Mouse (Mus musculus): ENCODE measurements around the gene Ifrd2. TPM values are rescaled to one million over a fixed set of nuclear protein-coding genes. Genes with fewer than 3 reads are reported as not detected.

The Ifrd2 gene
- 14.5 and 15.7 TPM in 2 replicates for polyA plus RNA-seq (2014; fragmentation: Nextera tagmentation; extraction: Ambion mirVana)

DNA sequence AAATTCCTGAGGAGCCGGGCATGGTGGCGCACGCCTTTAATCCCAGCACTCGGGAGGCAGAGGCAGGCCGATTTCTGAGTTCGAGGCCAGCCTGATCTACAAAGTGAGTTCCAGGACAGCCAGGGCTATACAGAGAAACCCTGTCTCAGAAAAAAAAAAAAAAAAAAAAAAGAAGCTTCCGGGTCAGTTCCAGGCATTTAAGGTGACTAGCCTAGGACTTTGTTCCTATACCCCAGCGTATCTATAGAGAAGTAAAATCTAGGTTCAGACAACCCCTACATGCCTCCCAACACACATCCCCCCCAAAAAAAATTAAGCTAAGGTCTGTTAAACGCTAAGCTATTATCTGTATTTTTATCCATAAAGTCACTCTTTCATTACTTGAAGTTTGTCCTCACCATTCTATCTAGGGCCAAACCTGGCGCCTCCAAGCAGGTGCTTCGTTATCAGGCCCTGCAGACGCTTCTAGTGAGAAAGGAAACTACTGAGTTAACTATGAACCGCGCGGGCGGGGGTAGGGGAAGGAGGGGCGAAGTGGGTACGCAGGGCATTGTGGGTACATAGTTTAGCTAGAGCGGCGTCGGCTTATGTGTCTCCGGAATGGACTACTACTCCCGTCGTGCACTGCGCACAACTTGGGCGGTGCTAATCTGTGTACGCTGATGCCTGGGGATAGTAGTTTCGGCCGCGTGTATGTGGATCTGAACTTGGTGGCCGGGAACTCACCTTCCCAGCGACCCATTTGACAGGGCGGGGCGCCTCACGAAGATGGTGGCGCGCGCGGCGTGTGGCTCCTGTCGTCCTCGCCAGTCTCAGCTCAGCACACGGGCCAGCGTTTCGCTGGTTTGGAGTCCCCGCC lies at the start of gene Ifrd2:
TSS of gene Ifrd2 (plus strand) at position 669 of the 859 bp plus-strand sequence.
- Histone ChIP-seq H3K9me3 (ENCODE audit: control insufficient read depth, low read length) (no peaks in the 10 kb centered on the region), H3K4me2 (ENCODE audit: low read length) (peak within 1 kb of the TSS; percentile 89), H3K36me3 (ENCODE audit: control insufficient read depth, insufficient read depth, low read length) (peaks cover 36% of the 10 kb centered on the region), H3K4me1 (ENCODE audit: control insufficient read depth, insufficient read depth, low read length) (peaks cover 9% of the 10 kb centered on the region), H3K27ac (replicated peaks; ENCODE audit: low read depth, low read length) (no peak within 1 kb of the TSS), H3K4me3 (replicated peaks; ENCODE audit: low read depth, low read length) (peak within 1 kb of the TSS; percentile 65), H3K27me3 (ENCODE audit: control insufficient read depth, insufficient read depth, low read length) (no peaks in the 10 kb centered on the region), H3K9ac (replicated peaks; ENCODE audit: low read length) (peak within 1 kb of the TSS; percentile 54)
- 14% methylated on average over 46 of the region's 46 CpGs for WGBS
- ATAC-seq (ENCODE audit: low FRiP score, low TSS enrichment) (peak; percentile 97), DNase-seq (peak; percentile 99)

- DNase-seq (no peak), ATAC-seq (ENCODE audit: low FRiP score, low TSS enrichment) (no peak)
- Histone ChIP-seq H3K4me1 (ENCODE audit: control insufficient read depth, insufficient read depth, low read length) (peaks cover 39% of the 10 kb centered on the region), H3K9me3 (ENCODE audit: control insufficient read depth, low read length) (no peaks in the 10 kb centered on the region), H3K9ac (replicated peaks; ENCODE audit: low read length) (no peak overlapping the region), H3K27ac (replicated peaks; ENCODE audit: low read depth, low read length) (no peak overlapping the region), H3K27me3 (ENCODE audit: control insufficient read depth, insufficient read depth, low read length) (no peaks in the 10 kb centered on the region), H3K4me3 (replicated peaks; ENCODE audit: low read depth, low read length) (no peak overlapping the region; the same call in 1 of the 2 replicates), H3K4me2 (ENCODE audit: low read length) (no peak overlapping the region), H3K36me3 (ENCODE audit: control insufficient read depth, insufficient read depth, low read length) (peaks cover 37% of the 10 kb centered on the region)
- WGBS = 96% methylated on average over 7 of the region's 7 CpGs
These were observed 49.2 kb upstream of the Ifrd2 start for GRCm38 (mm10) chr9:107538231-107538630.

- ATAC-seq (ENCODE audit: low FRiP score, low TSS enrichment) (no peak), DNase-seq (no peak)
- peaks cover 41% of the 10 kb centered on the region for H3K36me3 ChIP-seq (ENCODE audit: control insufficient read depth, insufficient read depth, low read length)
- H3K9ac ChIP-seq (replicated peaks; ENCODE audit: low read length) = no peak overlapping the region
- no peak overlapping the region for H3K27ac ChIP-seq (replicated peaks; ENCODE audit: low read depth, low read length)
- H3K4me3 ChIP-seq (replicated peaks; ENCODE audit: low read depth, low read length) = no peak overlapping the region; the same call in 1 of the 2 replicates
- H3K27me3 ChIP-seq (ENCODE audit: control insufficient read depth, insufficient read depth, low read length) = no peaks in the 10 kb centered on the region
- no peaks in the 10 kb centered on the region for H3K9me3 ChIP-seq (ENCODE audit: control insufficient read depth, low read length)
- 93% methylated on average over 3 of the region's 3 CpGs for WGBS
- peaks cover 39% of the 10 kb centered on the region for H3K4me1 ChIP-seq (ENCODE audit: control insufficient read depth, insufficient read depth, low read length)
- no peak overlapping the region for H3K4me2 ChIP-seq (ENCODE audit: low read length)
These were observed 48.7 kb upstream of the Ifrd2 start for GRCm38 (mm10) chr9:107538711-107539110.

DNA sequence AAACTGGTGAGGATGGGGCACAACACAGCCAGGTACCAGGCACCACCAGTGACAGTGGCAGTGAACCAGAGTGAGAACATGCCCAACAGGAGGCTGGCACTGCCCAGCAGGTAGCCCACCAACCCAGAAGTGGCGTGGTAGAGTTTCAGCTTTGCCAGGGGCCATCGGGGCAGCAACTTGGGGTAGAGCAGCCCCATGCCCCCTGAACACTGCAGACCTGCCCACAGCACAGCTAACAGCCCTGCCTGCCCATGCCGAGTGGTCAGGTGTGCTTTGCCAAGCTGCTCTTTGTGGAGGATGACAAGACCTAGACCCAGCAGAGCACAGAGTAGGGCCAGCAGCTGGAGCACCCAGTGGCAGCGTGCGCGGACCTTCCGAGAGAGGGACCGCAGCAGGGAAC lies 47.5 kb upstream of the Ifrd2 start:
- Histone ChIP-seq H3K27ac (replicated peaks; ENCODE audit: low read depth, low read length) (no peak overlapping the region), H3K27me3 (ENCODE audit: control insufficient read depth, insufficient read depth, low read length) (no peaks in the 10 kb centered on the region), H3K4me3 (replicated peaks; ENCODE audit: low read depth, low read length) (no peak overlapping the region), H3K9ac (replicated peaks; ENCODE audit: low read length) (no peak overlapping the region), H3K36me3 (ENCODE audit: control insufficient read depth, insufficient read depth, low read length) (peaks cover 51% of the 10 kb centered on the region), H3K9me3 (ENCODE audit: control insufficient read depth, low read length) (no peaks in the 10 kb centered on the region), H3K4me1 (ENCODE audit: control insufficient read depth, insufficient read depth, low read length) (peaks cover 38% of the 10 kb centered on the region), H3K4me2 (ENCODE audit: low read length) (no peak overlapping the region)
- WGBS = 92% methylated on average over 8 of the region's 8 CpGs
- no peak for DNase-seq
- no peak for ATAC-seq (ENCODE audit: low FRiP score, low TSS enrichment)

DNA sequence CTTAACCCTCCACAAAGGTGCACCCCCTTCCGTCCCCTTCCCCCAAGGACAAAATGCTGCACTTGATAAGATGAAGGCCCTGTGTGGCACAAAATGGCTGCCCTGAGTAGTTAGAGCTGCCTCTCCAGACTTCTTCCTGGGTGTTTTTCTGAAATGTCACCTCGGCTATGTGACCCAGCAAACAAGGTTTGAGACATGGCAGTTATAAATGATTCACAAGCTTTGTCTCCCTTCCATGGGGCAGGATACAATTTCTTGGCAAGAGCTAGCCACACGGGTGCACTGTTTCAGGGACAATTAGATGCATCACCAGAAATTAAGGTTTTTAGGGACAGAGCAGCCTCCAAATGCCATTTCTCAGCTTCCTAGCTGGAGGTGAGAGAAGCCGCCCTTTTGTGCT lies 47.0 kb upstream of the Ifrd2 start:
- no peak overlapping the region; the same call in 1 of the 2 replicates for H3K4me3 ChIP-seq (replicated peaks; ENCODE audit: low read depth, low read length)
- no peak overlapping the region for H3K27ac ChIP-seq (replicated peaks; ENCODE audit: low read depth, low read length)
- H3K36me3 ChIP-seq (ENCODE audit: control insufficient read depth, insufficient read depth, low read length) = peaks cover 56% of the 10 kb centered on the region
- H3K9me3 ChIP-seq (ENCODE audit: control insufficient read depth, low read length) = no peaks in the 10 kb centered on the region
- no peak for DNase-seq
- peaks cover 33% of the 10 kb centered on the region for H3K4me1 ChIP-seq (ENCODE audit: control insufficient read depth, insufficient read depth, low read length)
- no peak for ATAC-seq (ENCODE audit: low FRiP score, low TSS enrichment)
- 77% methylated on average over 4 of the region's 4 CpGs for WGBS
- H3K4me2 ChIP-seq (ENCODE audit: low read length) = peak overlapping the region; percentile 92; the same call in 1 of the 2 replicates
- H3K27me3 ChIP-seq (ENCODE audit: control insufficient read depth, insufficient read depth, low read length) = no peaks in the 10 kb centered on the region
- no peak overlapping the region; the same call in 1 of the 2 replicates for H3K9ac ChIP-seq (replicated peaks; ENCODE audit: low read length)

DNA sequence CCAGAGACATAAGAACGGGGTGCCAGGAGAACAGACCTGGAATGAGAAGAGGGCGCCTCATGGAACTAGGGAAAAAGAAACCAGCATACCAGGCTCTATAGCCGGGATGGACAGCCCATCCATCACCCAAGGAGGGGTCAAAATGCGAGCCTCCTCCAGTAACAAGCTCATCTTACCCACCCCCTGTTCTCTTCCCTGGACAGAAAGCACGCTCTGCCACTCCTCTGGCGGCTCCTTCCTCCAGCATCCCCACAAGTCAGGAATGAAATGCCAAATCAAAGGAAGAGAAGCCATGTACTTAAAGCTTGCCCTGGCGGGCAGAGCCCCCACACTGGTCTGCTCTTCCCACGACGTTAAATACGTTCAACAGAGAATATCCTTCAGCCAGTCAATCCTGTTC lies 46.4 kb upstream of the Ifrd2 start:
- 43% methylated on average over 10 of the region's 10 CpGs for WGBS
- H3K4me1 ChIP-seq (ENCODE audit: control insufficient read depth, insufficient read depth, low read length) = peaks cover 27% of the 10 kb centered on the region
- peak overlapping the region; percentile 92 for H3K4me2 ChIP-seq (ENCODE audit: low read length)
- peak overlapping the region; percentile 59 for H3K9ac ChIP-seq (replicated peaks; ENCODE audit: low read length)
- DNase-seq (no peak), ATAC-seq (ENCODE audit: low FRiP score, low TSS enrichment) (no peak)
- H3K27ac ChIP-seq (replicated peaks; ENCODE audit: low read depth, low read length) = no peak overlapping the region
- H3K4me3 ChIP-seq (replicated peaks; ENCODE audit: low read depth, low read length) = peak overlapping the region; percentile 63
- H3K9me3 ChIP-seq (ENCODE audit: control insufficient read depth, low read length) = no peaks in the 10 kb centered on the region
- H3K27me3 ChIP-seq (ENCODE audit: control insufficient read depth, insufficient read depth, low read length) = no peaks in the 10 kb centered on the region
- peaks cover 56% of the 10 kb centered on the region for H3K36me3 ChIP-seq (ENCODE audit: control insufficient read depth, insufficient read depth, low read length)

DNA sequence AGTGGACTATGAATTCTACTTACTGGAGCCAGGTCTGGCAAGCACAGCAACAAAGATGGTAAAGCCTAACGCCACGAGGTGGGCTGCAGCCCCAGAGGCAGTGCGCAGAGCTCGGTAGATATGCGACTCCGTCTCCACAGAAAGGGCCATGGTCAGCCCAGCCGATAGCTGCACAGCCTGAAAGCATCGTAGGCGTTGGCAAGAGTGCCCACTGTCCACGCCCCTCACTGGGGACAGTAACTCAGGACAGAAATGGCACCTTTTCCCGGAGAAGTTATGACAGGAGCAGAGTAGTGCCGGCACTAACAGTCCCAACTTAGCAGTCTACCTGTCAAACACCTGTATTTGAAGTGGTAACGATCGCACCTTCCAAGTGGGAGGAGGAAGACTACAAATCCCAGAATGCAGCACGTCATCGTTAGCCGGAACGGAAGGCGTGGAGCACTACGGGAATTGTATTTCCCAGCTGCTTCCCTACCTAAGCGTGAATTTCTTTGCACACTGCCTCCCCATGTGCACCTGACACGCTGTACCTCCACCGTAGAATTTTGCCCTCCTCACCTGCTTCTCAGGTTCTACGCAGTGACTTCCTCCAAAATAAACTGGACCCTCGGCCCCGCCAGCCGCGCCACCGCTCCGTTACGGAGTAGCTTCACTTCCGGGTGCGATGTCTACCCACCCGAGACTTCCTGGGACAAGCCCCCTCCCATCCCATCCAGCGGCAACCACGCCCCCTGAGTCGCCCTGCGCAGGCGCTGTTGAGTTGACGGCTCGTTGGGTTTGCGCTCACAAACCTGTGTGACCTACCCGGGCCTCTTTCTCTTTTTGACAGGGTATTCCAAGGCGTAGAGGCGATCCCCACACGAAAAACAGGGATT lies 45.7 kb upstream of the Ifrd2 start, which contains the start of the genes Cyb561d2 and Nprl2:
TSS of gene Cyb561d2 (minus strand) at position 720 of the 878 bp plus-strand sequence.
TSS of gene Nprl2 (plus strand) at position 753 of the 878 bp plus-strand sequence.
- peak; percentile 91 for ATAC-seq (ENCODE audit: low FRiP score, low TSS enrichment)
- Histone ChIP-seq H3K9me3 (ENCODE audit: control insufficient read depth, low read length) (no peaks in the 10 kb centered on the region), H3K4me1 (ENCODE audit: control insufficient read depth, insufficient read depth, low read length) (peaks cover 21% of the 10 kb centered on the region), H3K9ac (replicated peaks; ENCODE audit: low read length) (peak within 1 kb of the TSS; percentile 59), H3K4me3 (replicated peaks; ENCODE audit: low read depth, low read length) (peak within 1 kb of the TSS; percentile 63), H3K27ac (replicated peaks; ENCODE audit: low read depth, low read length) (peak within 1 kb of the TSS; percentile 61), H3K36me3 (ENCODE audit: control insufficient read depth, insufficient read depth, low read length) (peaks cover 53% of the 10 kb centered on the region), H3K27me3 (ENCODE audit: control insufficient read depth, insufficient read depth, low read length) (no peaks in the 10 kb centered on the region), H3K4me2 (ENCODE audit: low read length) (peak within 1 kb of the TSS; percentile 92)
- under 1% methylated on average over 46 of the region's 46 CpGs for WGBS
- DNase-seq = peak; percentile 97

GRCm38 (mm10) chr9:107542352-107542686 lies 45.1 kb upstream of the Ifrd2 start:
- Histone ChIP-seq H3K9me3 (ENCODE audit: control insufficient read depth, low read length) (no peaks in the 10 kb centered on the region), H3K9ac (replicated peaks; ENCODE audit: low read length) (peak overlapping the region; percentile 59), H3K27me3 (ENCODE audit: control insufficient read depth, insufficient read depth, low read length) (no peaks in the 10 kb centered on the region), H3K4me3 (replicated peaks; ENCODE audit: low read depth, low read length) (peak overlapping the region; percentile 63), H3K4me1 (ENCODE audit: control insufficient read depth, insufficient read depth, low read length) (peaks cover 21% of the 10 kb centered on the region), H3K4me2 (ENCODE audit: low read length) (peak overlapping the region; percentile 92), H3K27ac (replicated peaks; ENCODE audit: low read depth, low read length) (peak overlapping the region; percentile 53; the same call in 1 of the 2 replicates), H3K36me3 (ENCODE audit: control insufficient read depth, insufficient read depth, low read length) (peaks cover 48% of the 10 kb centered on the region)
- DNase-seq (no peak), ATAC-seq (ENCODE audit: low FRiP score, low TSS enrichment) (no peak)
- WGBS = 3% methylated on average over 11 of the region's 11 CpGs

Data from midbrain, embryonic 14.5 days (tissue).